Mouse (Mus musculus): Measurements from ENCODE around the gene Nr5a2.

- TF ChIP-seq POLR2A (IDR thresholded peaks at IDR 0.05; ENCODE audit: low read depth, low read length) = no peak
- no peak for TF ChIP-seq CTCF (conservative IDR thresholded peaks at IDR 0.05; ENCODE audit: insufficient read depth, insufficient read length, low read depth, low read length)
These were observed 10.7 kb upstream of the Nr5a2 start for GRCm38 (mm10) chr1:136970995-136971394.
